Mouse (Mus musculus): ENCODE results near the gene Slc35e1. TPM values are rescaled to one million over a fixed set of nuclear protein-coding genes. Genes with fewer than 3 reads are reported as not detected.

Slc35e1 gene
- polyA plus RNA-seq, 1 experiment, result 41.1 TPM

- peak in 1 of 2 experiments; percentile 39 for DNase-seq
- no peaks in the 10 kb centered on the region for H3K27me3 ChIP-seq (ENCODE audit: control insufficient read depth, insufficient read depth, low read length)
- 0% methylated on average over 2 of the region's 2 CpGs for WGBS
These were observed 57.5 kb downstream of the Slc35e1 start for GRCm38 (mm10) chr8:72434952-72435351.

More at GRCm38 (mm10) chr8:72434952-72435351, 57.5 kb downstream of the Slc35e1 start:
- no peak overlapping the region for H3K4me3 ChIP-seq (replicated peaks; ENCODE audit: insufficient read depth, low read depth, low read length)
- no peaks in the 10 kb centered on the region for H3K4me1 ChIP-seq (ENCODE audit: control insufficient read depth, insufficient read depth, low read length)
- no peak overlapping the region for H3K27ac ChIP-seq (ENCODE audit: insufficient read depth, low read length)
- no peak for TF ChIP-seq POLR2A (IDR thresholded peaks at IDR 0.05; ENCODE audit: borderline replicate concordance, insufficient read depth, low read length)
- no peak for TF ChIP-seq CTCF (IDR thresholded peaks at IDR 0.05; ENCODE audit: borderline replicate concordance, insufficient read depth, low read depth, low read length)

Other genes with a start within 250 kb of the Slc35e1 start
- 3.9 TPM in 2 replicates for gene Gm10282, start 187.4 kb downstream of the Slc35e1 start, polyA plus RNA-seq (2012; rRNA removed)
- gene Klf2, start 173.6 kb downstream of the Slc35e1 start, polyA plus RNA-seq (2012; rRNA removed), result 6.3 and 7.1 TPM in 2 replicates
- gene Eps15l1, start 71.2 kb downstream of the Slc35e1 start, polyA plus RNA-seq (2012; rRNA removed), result 74.4 and 77.9 TPM in 2 replicates
- 3.0 and 4.4 TPM in 2 replicates for gene Calr3, start 48.7 kb downstream of the Slc35e1 start, polyA plus RNA-seq (2012; rRNA removed)
- 8.5 and 10.4 TPM in 2 replicates for gene 1700030K09Rik, start 48.7 kb downstream of the Slc35e1 start, polyA plus RNA-seq (2012; rRNA removed)
- gene Cherp, start 17.4 kb downstream of the Slc35e1 start, polyA plus RNA-seq (2012; rRNA removed), result 54.5 and 65.5 TPM in 2 replicates
- 9.6 and 10.3 TPM in 2 replicates for gene Med26, start 55.7 kb upstream of the Slc35e1 start, polyA plus RNA-seq (2012; rRNA removed)
- gene Smim7, start 78.5 kb upstream of the Slc35e1 start, polyA plus RNA-seq (2012; rRNA removed), result 72.3 and 73.7 TPM in 2 replicates
- 107 and 111 TPM in 2 replicates for gene Tmem38a, start 79.4 kb upstream of the Slc35e1 start, polyA plus RNA-seq (2012; rRNA removed)
- gene Nwd1, start 154.1 kb upstream of the Slc35e1 start, polyA plus RNA-seq (2012; rRNA removed), result 21.2 and 21.6 TPM in 2 replicates
- gene Sin3b, start 230.7 kb upstream of the Slc35e1 start, polyA plus RNA-seq (2012; rRNA removed), result 101 and 102 TPM in 2 replicates